Mouse (Mus musculus): ENCODE data around the gene Dnaaf2.
"Not testable (repeated sequence)": the region's sequence is repeated elsewhere in the genome, so short reads cannot be mapped to it uniquely, and the experiment has no call there.

The Dnaaf2 gene

GRCm38 (mm10) chr12:69163586-69163985 lies 34.6 kb downstream of the Dnaaf2 start:
- not testable (repeated sequence) for DNase-seq

GRCm38 (mm10) chr12:69160677-69161076 lies 37.6 kb downstream of the Dnaaf2 start:
- DNase-seq = not testable (repeated sequence)

- peak; percentile 79 for DNase-seq
Observed at GRCm38 (mm10) chr12:69159578-69159940, 38.7 kb downstream of the Dnaaf2 start.

- DNase-seq = peak; percentile 99
Observed at GRCm38 (mm10) chr12:69158765-69159577, 39.3 kb downstream of the Dnaaf2 start, which contains the start of gene Rps29. TSS of gene Rps29 (minus strand) at chr12:69159186.

- DNase-seq = peak; percentile 45
Observed at GRCm38 (mm10) chr12:69158366-69158764, 39.9 kb downstream of the Dnaaf2 start.

- DNase-seq = no peak
Observed at GRCm38 (mm10) chr12:69157107-69157506, 41.1 kb downstream of the Dnaaf2 start.

- DNase-seq = no peak
Observed at GRCm38 (mm10) chr12:69156436-69156835, 41.8 kb downstream of the Dnaaf2 start.

GRCm38 (mm10) chr12:69155923-69156322 lies 42.3 kb downstream of the Dnaaf2 start:
- no peak for DNase-seq

- no peak for DNase-seq
Observed at GRCm38 (mm10) chr12:69150049-69150448, 48.2 kb downstream of the Dnaaf2 start.

GRCm38 (mm10) chr12:69147166-69147735 lies 51.0 kb downstream of the Dnaaf2 start:
- DNase-seq = no peak

GRCm38 (mm10) chr12:69143460-69143859 lies 54.8 kb downstream of the Dnaaf2 start:
- no peak for DNase-seq

GRCm38 (mm10) chr12:69139841-69140240 lies 58.4 kb downstream of the Dnaaf2 start:
- DNase-seq = no peak

GRCm38 (mm10) chr12:69139201-69139600 lies 59.0 kb downstream of the Dnaaf2 start:
- no peak for DNase-seq
